Mouse (Mus musculus) telencephalon, adult 2 months (tissue): Measurements from ENCODE around the gene Sec63.

Experiments
- DNase-seq: peaks from one replicate; pipeline ENCODE4 v3.0.0-alpha.2; 2011; ENCODE audit warnings: low read depth, low spot score

Sec63 gene

DNA sequence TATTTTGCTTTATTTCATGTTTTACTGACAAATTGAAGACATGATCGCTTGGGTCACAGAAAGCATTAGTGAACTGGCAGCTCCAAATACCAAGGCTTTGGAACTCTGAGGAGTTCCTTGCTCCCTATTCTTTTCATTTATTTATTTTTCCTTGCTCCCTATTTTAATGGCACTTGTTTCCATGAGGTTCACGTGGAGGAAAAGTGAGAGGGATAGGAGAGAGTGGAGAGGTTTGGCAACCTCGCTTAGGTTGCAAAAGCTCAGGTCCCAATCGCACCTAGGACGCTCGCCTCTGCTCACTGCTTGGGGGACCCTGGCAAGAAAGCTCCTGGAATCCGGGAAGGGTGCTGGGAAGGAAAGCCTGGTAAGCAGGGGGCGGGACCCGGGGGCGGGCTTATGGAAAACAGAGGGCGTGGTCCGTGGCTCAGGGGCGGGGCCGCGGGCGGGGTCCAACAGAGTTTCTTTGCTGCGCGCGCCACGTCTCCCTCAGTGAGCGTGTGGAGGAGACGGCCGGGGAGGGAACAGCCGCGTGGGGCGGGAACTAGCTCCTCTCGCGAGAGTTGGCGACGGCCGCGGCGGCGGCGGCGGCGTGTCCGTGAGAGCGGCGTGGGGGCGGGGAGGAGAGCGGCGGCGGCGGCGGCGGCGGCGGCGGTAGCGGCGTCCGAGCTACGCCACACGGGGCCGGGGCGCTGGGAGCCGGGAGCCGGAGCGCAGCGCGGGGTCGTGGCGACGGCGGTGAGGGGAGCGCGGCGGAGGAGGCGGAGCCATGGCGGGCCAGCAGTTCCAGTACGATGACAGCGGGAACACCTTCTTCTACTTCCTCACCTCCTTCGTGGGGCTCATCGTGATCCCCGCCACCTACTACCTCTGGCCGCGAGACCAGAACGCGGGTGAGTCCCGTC is at the start of gene Sec63:
Gene Sec63, plus strand, starts transcription at position 498 of the 902 bp plus-strand sequence.
- DNase-seq, result peak; percentile 87

DNA sequence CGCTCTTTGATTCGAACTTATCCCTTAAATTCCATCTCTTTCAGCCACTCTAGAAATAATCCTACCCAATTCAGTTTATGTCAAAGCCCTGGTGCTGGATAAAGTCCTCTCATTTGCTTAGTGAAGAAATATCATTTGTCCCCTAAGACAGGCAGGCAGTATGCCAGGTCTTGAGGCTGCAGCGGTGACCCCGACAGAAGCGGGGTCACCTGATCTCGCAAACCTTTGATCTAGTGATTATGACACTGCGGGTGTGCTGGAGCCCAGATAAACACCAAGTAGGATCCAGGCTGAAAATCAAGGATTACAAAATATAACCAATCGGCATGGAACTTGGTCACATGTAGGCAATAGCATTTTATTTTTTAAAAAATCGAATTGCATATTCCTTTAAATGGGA is 46.6 kb upstream of the Sec63 start:
- no peak for DNase-seq

DNA sequence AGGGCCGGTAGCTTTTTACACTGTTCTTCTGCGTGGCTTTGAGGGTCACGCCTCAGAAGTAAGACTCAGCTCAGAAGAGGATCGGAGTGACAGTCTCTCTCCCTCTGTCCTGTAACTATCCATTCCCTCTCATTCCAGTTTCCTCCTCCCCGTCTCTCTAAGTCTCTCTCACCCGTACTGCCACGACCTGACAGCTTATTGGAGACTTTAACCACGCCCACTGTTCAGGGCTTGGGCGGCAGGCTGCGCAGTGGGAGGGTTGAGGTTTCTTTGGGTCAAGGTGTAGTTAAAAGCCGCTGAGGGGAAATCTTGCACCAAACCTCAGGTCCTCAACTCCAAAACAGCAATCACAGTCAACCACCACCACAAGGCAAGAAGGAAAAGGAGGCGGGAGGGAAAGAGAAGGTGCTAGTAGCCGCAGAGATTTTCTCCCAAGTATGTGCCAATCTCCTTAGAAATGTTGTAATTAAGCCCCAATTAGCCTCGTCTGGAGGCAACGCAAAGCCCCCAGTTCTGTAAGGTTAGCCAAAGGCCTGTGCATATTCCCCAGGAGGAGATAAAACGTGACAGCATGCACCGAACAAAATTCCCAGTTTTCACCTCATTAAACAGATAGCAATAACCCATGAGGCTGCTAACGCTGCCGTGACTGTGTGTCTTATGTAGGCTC is 45.8 kb upstream of the Sec63 start:
- no peak for DNase-seq

DNA sequence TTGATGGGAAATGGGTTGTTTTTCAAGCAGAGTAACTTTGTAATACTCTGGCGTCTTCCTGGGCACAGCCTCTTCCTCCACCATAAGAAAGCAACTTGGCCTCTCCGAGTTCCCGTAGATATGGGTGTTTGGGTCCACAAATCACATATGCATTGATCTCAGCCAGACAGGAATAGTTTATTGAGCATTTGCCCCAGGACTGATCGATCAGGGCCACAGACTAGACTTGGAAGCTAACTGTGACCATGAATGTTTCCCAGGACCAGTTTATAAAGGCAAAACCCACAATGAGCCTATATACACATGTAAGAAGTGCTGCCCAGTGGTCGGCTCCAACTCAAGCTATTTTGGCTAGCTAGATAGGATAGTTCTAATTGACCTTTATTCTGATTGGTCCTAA is 39.2 kb upstream of the Sec63 start:
- no peak for DNase-seq

DNA sequence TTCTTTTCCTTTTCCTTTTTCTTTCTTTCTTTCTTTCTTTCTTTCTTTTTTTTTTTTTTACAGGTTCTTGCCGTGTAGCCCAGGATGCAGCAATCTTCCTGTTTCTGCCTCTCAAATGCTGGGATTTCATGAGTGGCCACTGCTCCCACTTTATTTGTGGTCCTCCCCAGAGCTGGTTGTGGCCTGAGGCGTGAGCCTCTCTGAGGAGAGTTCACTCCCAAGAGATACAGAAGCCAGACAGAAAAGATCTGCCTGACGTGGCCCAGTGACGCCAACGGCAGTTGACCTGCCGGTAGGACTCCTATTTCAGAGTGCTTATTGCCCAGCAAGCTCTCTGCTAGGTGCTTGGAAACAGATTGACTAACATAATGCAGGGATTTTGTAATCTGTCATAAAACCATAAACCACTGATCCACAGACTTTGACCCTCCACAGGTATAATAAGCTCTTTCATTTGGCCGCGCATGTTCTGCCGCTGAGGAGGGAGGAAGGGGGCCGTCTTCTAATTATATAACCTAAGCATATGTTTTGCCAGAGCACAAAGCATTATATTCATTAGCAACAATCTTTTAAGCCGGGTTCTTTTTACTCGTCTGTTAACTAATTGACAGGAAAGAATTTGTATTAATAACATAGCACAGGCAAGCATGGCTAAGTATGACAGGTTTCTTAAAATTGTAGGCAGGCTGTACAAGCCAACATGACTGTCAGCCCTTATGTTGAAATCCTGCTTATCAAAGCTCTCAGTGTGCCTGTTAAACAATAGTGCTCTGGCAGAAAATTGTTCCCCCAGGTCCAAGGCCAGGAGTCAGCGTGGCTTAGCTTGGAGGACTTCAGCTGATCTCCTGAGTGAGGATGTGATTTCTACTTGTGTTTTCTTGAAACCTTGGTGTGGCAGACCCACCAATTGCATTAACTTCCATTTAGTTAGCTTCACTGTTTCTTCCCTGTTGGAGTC is 37.7 kb upstream of the Sec63 start:
- DNase-seq, result no peak

DNA sequence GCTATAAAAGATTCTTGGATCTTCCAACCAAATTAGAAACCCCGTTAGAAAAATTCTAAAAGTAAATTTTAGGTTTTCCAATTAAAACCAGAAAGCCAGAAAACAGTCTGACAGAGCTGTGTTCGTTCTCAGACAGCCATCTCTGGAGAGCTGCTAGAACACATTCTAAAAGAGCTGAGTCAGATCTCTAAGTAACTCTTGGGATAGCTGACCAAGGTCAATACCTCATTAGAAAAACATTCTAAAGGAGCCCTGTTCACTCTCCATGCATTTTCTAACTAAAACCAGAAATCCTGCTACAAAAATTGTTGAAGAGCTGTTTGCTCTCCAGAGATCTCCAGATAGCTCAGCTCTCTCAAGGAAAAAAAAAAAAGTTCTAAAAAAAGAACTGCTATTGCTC is 31.7 kb upstream of the Sec63 start:
- DNase-seq, result no peak

DNA sequence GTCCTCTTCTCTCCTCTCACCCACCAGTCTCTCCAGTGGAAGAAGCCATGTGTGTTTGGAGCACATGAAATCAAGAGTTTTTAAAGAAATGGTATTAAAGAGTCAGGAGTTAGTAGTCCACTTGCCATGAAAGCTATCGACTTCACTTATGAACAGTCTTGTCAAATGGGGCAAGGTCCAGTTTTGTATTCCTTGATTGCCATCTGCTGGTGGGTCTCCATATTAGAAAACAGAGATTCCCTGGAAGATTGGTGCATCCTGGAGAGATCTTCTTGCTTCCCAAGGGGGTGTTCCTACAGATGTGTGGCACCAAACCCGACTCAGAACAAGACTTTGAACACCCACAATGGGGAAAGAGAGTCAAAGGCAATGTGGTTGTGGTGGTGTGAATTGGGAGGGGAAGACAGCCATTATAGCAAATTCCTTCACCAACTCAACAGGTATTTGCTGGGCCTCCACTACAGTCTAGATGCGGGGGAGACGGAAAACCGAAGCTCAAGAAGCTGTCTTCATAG is 26.7 kb upstream of the Sec63 start:
- DNase-seq, result peak; percentile 8

DNA sequence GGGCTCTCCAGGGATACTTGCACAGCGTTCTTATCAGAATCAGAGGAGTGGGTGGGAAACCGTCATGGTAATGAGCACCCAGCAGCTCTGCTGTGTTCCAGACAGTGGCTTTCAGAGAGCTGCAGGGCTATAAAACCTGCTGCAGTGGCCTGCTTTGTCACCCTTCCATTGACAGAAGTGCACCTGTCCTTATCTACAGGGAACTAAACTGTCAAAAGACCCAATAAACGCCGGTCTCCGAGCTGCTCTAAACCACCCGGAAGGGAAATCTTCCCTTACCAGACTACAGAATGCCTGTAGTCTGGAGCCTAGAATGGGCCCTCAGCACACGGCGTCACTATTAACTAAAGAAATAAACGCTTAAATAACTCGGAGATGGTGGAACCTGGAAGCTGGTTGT is 9.5 kb upstream of the Sec63 start:
- DNase-seq, result no peak

DNA sequence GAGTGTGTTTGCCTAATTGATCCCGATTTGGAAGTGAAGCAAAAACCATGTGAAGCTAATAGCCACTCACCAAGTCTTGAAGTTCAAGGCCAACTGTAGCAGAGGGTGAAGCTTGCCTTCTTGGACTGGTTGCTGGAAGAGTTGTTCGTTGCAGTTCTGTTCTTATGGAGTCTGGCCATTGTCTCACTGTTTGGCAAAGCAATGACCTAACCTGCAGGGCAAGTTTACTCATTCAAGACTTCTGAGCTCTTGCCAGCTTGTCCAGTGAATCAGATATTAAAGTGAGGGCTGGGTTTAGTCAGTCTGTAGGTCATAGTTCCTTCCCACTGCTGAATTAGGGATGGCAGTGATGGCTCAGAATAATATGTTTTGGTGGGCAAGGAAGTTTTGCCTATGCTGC is 7.0 kb upstream of the Sec63 start:
- no peak for DNase-seq

DNA sequence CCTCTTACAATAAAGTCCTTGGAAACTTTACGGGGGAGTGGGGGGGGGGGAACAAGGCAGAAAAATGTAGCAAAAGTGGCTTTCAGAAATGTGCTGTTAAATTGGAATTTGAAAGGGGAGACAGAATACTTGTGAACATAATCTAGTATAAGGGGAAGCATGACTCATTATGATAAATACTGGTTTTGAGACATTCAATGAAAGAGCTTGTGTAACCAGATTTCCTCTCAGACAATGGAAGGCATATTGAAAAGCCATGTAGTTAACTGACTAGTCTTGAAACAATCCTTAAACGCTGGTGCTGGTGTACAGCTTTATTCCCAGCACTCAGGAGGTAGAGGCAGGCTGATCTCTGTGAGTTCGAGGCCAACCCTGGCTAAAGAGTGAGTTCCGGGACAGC is 1.6 kb upstream of the Sec63 start:
- DNase-seq, result no peak

DNA sequence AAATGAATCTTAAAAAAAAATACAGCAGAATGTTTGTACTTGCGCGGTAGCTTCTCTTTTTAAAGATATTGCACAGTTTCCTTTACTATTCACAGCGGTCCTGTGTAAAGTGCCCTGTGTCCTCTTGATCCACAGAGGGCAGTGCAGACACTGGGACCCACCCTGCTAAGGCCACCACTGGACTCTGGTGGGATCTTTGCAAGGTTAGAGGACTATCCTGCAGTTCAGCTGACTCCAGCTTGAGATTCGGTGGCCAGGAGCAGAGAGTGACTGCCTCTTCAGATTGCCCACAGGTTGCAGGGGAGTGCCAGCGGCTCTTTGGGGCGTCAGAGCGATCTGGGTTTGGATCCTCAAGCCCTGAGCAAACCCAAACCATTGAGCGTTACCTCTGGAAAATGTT is 967 bp upstream of the Sec63 start:
- DNase-seq, result no peak

DNA sequence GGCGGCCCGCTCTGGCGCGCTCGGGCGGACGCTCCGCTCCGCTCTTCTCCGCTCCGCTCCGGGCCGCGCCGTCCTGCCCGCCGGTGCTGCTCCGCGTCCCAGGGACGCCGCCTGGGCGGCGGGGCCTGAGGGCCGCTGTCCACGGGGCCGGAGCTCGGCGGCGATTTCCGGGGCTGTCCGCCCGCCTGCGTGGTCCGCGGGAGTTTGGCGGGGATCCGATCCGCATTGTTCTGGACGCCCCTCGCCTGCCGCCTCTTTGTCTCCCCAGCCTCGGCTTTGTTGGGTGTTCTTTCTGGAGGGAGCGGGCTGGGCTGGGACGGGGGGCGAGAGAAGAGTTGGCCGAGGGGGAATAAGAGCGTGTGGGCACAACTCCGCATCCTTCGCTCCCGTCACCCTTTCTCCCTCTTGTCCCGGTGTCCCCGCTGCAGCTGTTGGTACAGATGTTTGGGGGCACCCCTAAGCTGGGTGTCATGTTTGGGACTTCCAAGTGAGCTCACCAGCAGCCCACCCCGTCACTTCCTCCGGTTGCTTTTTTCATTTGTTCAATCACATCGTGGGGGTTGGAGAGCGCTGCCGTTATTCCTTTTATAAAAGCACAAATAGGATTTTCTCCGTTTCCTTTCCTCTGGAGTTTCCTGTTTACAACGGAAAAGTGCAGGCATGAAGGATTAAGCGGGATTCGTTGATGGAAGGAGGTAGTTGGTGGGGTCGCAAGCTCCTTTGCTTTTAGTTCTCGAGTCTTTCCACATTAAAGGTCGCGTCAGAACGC is 789 bp downstream of the Sec63 start:
- DNase-seq, result no peak

DNA sequence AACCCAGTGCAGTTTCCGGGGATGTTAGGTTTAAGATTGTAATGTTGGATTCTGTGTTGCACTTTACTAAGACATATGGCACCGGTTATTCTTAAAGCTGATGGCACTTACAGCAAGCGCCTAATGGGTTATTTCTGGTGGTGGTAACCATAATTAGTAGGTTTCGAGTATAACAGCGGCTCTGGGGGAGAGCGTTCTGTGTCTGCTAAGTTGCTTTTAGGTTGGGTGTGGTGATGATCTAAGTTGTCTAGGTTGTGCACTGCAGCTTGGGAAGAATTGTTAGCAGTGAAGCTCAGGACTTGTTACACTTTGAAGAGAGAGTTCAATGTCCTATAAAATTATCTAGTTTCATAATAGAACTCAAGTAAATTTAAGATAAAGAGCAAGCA is 1.4 kb downstream of the Sec63 start:
- DNase-seq, result no peak

DNA sequence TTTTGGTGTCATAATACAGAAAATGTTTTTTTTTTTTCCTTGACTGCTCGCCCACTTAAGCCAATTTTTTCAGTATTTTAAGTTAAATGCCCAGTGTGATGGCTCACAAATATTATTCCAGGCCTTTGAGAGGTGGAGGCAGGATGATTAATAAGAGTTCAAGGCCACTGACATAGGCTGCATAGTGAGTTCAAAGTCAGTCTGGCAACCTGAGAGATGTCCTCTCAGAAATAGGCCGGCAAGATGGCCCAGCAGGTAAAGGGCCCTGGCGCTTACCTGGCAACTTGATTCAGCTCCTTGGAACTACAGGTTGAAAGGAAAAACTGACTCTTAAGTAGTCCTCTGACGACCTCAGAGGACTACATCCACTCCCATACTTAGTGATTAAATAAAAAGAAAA is 1.9 kb downstream of the Sec63 start:
- DNase-seq, result no peak

DNA sequence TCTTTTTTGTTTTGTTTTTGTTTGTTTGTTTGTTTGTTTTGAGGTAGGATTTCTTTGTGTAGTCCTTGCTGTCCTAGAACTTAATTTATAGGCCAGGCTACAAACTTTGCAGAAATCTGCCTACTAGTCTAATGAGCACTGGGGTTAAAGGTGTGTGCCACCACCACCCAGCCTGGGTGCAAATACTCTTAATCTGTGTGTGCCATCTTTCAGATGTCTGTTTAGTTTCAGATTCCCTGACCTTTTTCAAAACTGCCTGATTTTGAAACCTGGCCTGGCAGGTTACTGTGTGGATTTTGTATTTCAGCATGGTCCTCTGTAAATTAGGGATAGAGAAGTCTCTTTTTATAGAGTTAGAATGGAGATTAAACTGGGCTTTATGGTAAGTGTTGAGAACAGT is 4.0 kb downstream of the Sec63 start:
- DNase-seq, result no peak

DNA sequence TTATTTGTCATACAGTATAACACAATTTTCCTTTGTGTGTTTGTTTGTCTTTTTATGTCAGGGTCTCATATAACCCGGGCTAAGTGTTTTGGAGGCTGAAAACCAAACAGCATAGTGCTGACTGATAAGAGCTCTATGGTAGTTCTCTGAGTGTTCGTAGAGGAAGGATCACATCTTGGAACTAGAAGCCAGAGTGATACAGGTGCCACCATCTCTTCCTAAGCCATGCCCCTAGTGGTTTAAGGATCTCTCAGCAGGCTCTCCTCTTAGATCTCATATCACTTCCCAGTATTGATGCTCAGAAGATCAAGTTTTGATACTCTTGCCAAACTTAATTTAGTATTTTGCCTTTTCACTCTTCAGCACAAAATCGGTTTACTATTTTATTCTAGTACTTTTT is 14.2 kb downstream of the Sec63 start:
- DNase-seq, result no peak

DNA sequence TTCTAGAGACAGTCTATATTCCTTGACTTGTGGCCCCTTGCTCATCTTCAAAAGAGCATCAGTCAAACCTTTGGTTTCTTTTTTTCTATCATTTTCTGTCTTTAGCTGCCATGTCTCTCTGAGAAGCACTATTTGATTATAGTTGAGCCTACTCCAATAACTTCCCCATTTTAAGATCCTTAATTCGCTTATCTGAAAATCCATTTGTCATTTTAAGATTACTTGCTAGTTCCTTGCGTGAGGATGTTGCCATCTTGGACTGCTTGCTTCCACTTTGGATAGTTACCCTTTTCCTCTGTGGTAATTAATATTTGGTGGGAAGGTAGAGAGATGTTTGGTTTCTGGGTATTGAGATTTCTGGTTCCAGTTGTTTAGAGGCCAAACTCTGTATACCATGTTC is 19.5 kb downstream of the Sec63 start:
- DNase-seq, result no peak

DNA sequence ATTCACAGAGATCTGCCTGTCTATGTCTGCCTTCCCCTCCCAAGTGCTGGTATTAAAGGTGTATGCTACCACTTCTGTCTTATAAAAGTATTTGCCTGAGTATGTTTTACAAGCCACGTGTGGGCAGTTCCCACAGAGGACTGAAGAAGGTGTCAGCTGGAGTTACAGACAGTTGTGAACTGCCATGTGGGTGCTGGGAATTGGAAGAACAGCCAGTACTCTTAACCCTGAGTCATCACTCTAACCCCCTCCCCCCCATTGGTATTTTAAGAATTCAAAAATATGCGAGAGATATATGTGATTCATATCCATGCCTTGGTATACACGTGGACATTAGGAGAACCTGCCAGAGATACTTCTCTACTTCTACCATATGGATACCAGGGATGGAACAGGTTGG is 20.4 kb downstream of the Sec63 start:
- no peak for DNase-seq

DNA sequence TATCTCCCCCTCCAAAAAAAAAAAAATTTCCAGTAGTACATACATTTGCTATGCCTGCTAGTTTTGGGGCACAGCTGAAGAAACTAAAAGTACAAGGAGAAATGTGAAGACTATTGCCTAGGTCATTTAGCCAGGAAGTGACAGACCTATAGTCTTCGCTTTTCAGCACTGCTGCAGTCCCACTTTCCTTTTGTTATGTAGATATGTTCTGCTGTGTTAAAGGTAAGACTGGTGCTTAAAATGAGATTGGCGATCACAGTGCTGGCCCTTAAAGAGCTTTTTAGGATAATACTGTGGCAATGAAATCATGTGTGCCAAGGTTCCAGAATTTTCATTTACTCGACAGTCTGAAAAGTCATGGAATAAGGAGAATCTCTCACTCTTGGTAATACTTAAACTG is 39.6 kb downstream of the Sec63 start:
- DNase-seq, result no peak

DNA sequence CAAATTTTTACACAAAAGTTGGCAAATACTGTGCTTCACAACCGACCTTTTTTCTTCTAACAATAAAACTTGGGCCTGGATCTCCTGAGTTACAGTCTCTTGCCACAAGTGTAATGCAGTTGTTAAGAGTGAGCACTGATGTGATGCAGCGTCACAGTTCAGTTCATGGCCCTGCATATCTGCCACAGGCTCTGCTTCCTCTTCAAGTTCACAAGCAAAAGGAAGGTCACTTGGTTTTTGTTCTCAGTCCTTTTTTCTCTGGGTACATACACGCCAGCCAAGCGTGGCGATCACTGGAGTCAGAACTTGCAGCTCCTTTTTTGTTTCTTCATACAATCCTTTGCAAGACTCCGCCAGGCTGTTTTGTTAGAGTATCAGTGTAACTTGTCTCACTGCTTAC is 64.6 kb downstream of the Sec63 start:
- DNase-seq, result no peak

DNA sequence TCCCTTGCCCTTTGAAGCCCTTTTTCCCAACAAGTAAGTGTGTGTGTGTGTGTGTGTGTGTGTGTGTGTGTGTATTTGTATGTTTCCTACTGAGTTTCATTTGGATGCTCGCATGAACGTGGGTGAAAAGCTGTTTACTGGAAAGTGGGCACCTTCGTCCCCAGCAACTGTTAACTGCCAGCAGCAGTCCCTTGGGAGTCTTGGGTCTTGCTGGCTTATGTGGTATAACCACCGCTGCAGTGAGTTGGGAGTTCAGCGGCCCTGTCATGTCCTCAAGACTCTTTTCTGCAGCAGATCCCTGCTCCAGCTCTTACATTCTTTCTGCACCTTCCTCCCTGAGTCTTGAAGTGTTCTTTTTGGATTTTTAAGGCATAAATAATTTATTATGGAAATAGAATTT is 65.9 kb downstream of the Sec63 start:
- DNase-seq, result no peak
